Mouse (Mus musculus): ENCODE data around the gene Cux1.

DNA sequence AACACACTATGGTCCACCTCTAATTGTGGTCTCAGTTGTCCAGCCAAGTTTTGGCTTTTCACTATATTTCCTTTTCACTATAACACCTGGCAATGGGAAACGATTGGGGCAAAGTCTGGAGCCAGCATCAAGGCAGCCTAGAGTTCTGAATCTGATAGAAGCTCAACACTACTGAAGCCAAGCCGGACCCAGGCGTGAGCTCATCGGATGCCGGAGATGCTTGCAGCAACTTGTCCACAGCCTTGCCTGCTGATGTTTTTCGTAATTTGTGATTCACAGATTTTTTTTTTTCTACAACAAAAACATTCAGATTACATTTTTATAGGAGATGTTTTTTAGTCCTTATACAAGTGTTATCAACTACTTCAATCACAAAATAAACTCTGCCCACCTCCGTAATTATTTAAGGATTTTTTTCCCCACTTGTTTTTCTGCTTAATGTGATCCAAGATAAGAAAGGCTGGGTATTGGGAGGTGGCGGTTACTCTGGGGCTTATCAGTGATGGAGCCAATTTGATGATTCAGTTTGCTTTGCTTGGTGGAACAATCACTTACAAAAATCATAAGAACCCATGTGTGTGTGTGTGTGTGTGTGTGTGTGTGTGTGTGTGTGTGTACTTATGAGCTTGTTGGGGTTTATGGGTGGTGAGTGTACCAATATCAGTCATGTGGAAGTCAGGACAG lies 24.7 kb upstream of the Cux1 start:
- TF ChIP-seq CTCF (IDR thresholded peaks at IDR 0.05; ENCODE audit: insufficient read depth, low read depth, low read length) (no peak), POLR2A (IDR thresholded peaks at IDR 0.05; ENCODE audit: insufficient read depth, low read depth, low read length) (no peak)

Data from olfactory bulb, adult 2 months (tissue).